In the genomic region with DNA sequence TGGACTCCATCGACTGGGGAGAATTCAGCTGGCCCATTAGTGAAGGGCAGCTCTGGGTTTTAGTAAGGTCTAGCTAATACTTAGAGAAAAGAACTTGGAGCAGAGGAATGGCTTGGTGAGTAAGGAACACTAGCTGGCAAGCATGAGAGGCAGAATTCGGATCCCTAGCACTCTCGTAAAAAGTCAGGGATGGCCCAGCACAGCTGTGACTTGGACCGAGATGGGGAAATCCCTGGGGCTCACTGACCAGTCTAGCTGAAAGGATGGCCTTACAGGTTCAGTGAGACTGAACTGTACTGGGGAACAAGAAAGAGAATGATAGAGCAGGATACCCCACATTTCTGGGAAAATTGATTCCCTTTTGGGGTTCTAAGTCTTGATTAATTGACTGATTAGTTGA, we compare ENCODE assay signal across 28 mouse cellular contexts. TPM values are rescaled to one million over a fixed set of nuclear protein-coding genes. Genes with fewer than 3 reads are reported as not detected.
A peak's percentile ranks its signal among the peaks of the same experiment; 100 is the strongest.
DNase-seq lines count a peak whose midpoint lies in the region; TF ChIP-seq lines count a peak whose summit lies in the region.
"Had no signal": no experiment of that assay in that cellular context is flagged by ENCODE, and none has a peak within 500 bp of the region (broad histone marks: within the 10 kb centered on the region; RNA-seq: fewer than 3 reads in every experiment).

No protein-coding gene starts in this region.

- DNase-seq in gastrocnemius, adult 2 months = peak; percentile 64
- no peak for DNase-seq in gastrocnemius, postnatal 10 days
- peak; percentile 45 for DNase-seq in kidney, adult 2 months
- DNase-seq in kidney, postnatal 10 days = no peak
- DNase-seq in gastrocnemius, adult 8-10 months (ENCODE audit: low spot score in 2 of 2) = peak; percentile 17 to 33
- DNase-seq in gastrocnemius, postnatal 25 days = peak; percentile 46
- no peak for DNase-seq in embryo, embryonic 9.5 days (ENCODE audit: extremely low spot score)
- no peak for DNase-seq in cerebellum, postnatal 36 days
- DNase-seq: adrenal gland, adult 2 months; adrenal gland, postnatal 25 days; cerebellum, adult 2 months; cerebellum, postnatal 10 days; embryo, embryonic 11 days; forebrain, postnatal 0 days; heart, adult 2 months; heart, postnatal 14 days had no signal

- peak overlapping the region; percentile 60 for H3K27ac ChIP-seq in gastrocnemius, adult 2 months
- H3K27ac ChIP-seq in kidney, adult 2 months (ENCODE audit: insufficient read depth, low read depth, low read length) = no peak overlapping the region
- H3K27ac ChIP-seq: embryonic facial prominence, embryonic 13.5 days; forebrain, embryonic 13.5 days; heart, adult 2 months; heart, embryonic 15.5 days; hindbrain, embryonic 10.5 days; hindbrain, embryonic 14.5 days had no signal

- no peaks in the 10 kb centered on the region for H3K36me3 ChIP-seq in kidney, adult 2 months (ENCODE audit: control insufficient read depth, insufficient read depth, low read length)
- H3K36me3 ChIP-seq: embryonic facial prominence, embryonic 13.5 days; heart, embryonic 15.5 days; hindbrain, embryonic 10.5 days had no signal

- WGBS in kidney, adult 2 months = 52% methylated on average over 4 of the region's 4 CpGs

- intact Hi-C loops in gastrocnemius, adult 2 months (cut with DNase I) = no loop called here

- H3K4me3 ChIP-seq in gastrocnemius, adult 2 months = no peak overlapping the region
- no peak overlapping the region for H3K4me3 ChIP-seq in kidney, adult 2 months (ENCODE audit: insufficient read depth, low read depth, low read length)
- H3K4me3 ChIP-seq: embryonic facial prominence, embryonic 13.5 days; forebrain, embryonic 13.5 days; heart, adult 2 months; heart, embryonic 15.5 days; hindbrain, embryonic 10.5 days had no signal

- no peaks in the 10 kb centered on the region for H3K27me3 ChIP-seq in kidney, adult 2 months (replicated peaks; ENCODE audit: control insufficient read depth, insufficient read depth, low read length)
- H3K27me3 ChIP-seq: CH12.LX; embryonic facial prominence, embryonic 13.5 days; forebrain, embryonic 13.5 days; heart, embryonic 15.5 days; Patski had no signal

- no peak for TF ChIP-seq POLR2A in kidney, adult 2 months (IDR thresholded peaks at IDR 0.05; ENCODE audit: low read depth, low read length)

- no peak for TF ChIP-seq CTCF in gastrocnemius, adult 2 months (IDR thresholded peaks at IDR 0.05)
- TF ChIP-seq CTCF in kidney, adult 2 months (conservative IDR thresholded peaks at IDR 0.05; ENCODE audit: insufficient read depth, insufficient read length, low read depth, low read length) = no peak

- H3K4me1 ChIP-seq in kidney, adult 2 months (ENCODE audit: control insufficient read depth, insufficient read depth, low read length) = peaks cover 6% of the 10 kb centered on the region; the same call in 1 of the 2 replicates
- H3K4me1 ChIP-seq: forebrain, embryonic 13.5 days; heart, embryonic 15.5 days; hindbrain, embryonic 10.5 days had no signal

RNA-seq across cellular contexts. Expression of a gene that starts 6.3 kb away (rescaled TPM):
- total RNA-seq in gastrocnemius, adult 2 months (2021) = not detected
- total RNA-seq in gastrocnemius, postnatal 10 days (2021) = under 1 TPM in 1 of 2 experiments, not detected in 1; 0.09 TPM
- not detected in 2 replicates for polyA plus RNA-seq in kidney, adult 2 months (2012; rRNA removed)
- not detected for total RNA-seq in gastrocnemius, adult 8-10 months (2022)
- not detected for total RNA-seq in gastrocnemius, postnatal 25 days (2021)
- total RNA-seq: adrenal gland, postnatal 25 days; CH12.LX; common myeloid progenitor, adult 5-6 weeks; gastrocnemius, postnatal 36 days; heart, adult 2 months had no signal
- polyA plus RNA-seq: activated CD4-positive, CD25-positive, alpha-beta regulatory T cell, adult 4 months; adrenal gland, adult 2 months; heart, embryonic 11.5 days; heart, embryonic 15.5 days; intestine, embryonic 16.5 days; Patski had no signal

RNA-seq across cellular contexts. Expression of a gene that starts 31.3 kb away (rescaled TPM):
- total RNA-seq in gastrocnemius, adult 2 months (2021) = 100 to 1,000 TPM; 123 to 126 TPM
- 100 to 1,000 TPM in 1 of 2 experiments, 10 to 100 TPM in 1; 97.7 to 106 TPM for total RNA-seq in gastrocnemius, postnatal 10 days (2021)
- 69.4 and 84.3 TPM in 2 replicates for polyA plus RNA-seq in kidney, adult 2 months (2012; rRNA removed)
- 100 to 1,000 TPM; 127 to 172 (median 151) TPM for total RNA-seq in gastrocnemius, adult 8-10 months (2022)
- 100 to 1,000 TPM in 1 of 2 experiments, 10 to 100 TPM in 1; 87.6 to 108 TPM for total RNA-seq in gastrocnemius, postnatal 25 days (2021)

Comparison
In these comparisons a context has a peak if more than half of its experiments do, and no peak if none do; other contexts are left out.
1. DNase-seq: peak in gastrocnemius, adult 2 months (single experiment), kidney, adult 2 months (single experiment), gastrocnemius, adult 8-10 months (2 of 2) and gastrocnemius, postnatal 25 days (single experiment); none in gastrocnemius, postnatal 10 days (single experiment), kidney, postnatal 10 days (single experiment), embryo, embryonic 9.5 days (single experiment) and cerebellum, postnatal 36 days (0 of 2).